Mouse (Mus musculus): ENCODE data around the gene Gm17571. TPM values are rescaled to one million over a fixed set of nuclear protein-coding genes. Genes with fewer than 3 reads are reported as not detected.

Gm17571 gene
- polyA plus RNA-seq, 2 experiments: not detected

DNA sequence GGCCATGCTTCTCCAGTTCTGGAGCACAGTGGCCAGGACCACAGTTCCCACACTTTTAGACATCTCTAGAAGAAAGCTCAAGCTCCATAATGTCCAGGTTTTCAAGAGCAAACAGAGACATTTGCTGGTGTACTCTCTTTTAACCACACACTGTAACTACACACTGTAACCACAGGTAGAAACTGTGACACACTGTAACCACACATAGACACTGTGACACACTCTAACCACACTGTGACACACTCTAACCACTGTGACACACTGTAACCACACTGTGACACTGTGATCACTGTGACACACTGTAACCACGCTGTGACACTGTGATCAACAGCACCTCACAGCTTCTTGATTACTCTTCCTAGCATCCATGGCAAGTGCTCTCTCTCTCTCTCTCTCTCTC, 317 bp downstream of the Gm17571 start:
- Histone ChIP-seq H3K9me3 (ENCODE audit: control insufficient read depth, low read length) (no peaks in the 10 kb centered on the region), H3K27me3 (ENCODE audit: control insufficient read depth, insufficient read depth, low read length) (no peaks in the 10 kb centered on the region), H3K4me1 (replicated peaks; ENCODE audit: control insufficient read depth in 2 of 2, insufficient read depth in 2 of 2, low read length in 1 of 2) (peaks cover 0 to 5% of the 10 kb centered on the region in 2 experiments; a peak in 2 of 4 replicates), H3K27ac (no peak overlapping the region), H3K9ac (replicated peaks) (no peak overlapping the region), H3K36me3 (replicated peaks; ENCODE audit: control insufficient read depth, insufficient read depth, low read depth) (no peaks in the 10 kb centered on the region), H3K4me2 (ENCODE audit: low read depth) (no peak overlapping the region), H3K4me3 (ENCODE audit: insufficient read depth in 1 of 2, low read depth in 2 of 2, low read length in 2 of 2) (no peak overlapping the region)
- TF ChIP-seq CTCF (IDR thresholded peaks at IDR 0.05; ENCODE audit: low read depth) (no peak), EP300 (IDR thresholded peaks at IDR 0.05; ENCODE audit: low read depth) (no peak)
- no peak for ATAC-seq (ENCODE audit: insufficient read depth)
- WGBS (ENCODE audit: insufficient replicate concordance): 45% methylated on average over 1 of the region's 1 CpGs
- no peak for DNase-seq (ENCODE audit: low read depth in 3 of 3, low spot score in 3 of 3)

DNA sequence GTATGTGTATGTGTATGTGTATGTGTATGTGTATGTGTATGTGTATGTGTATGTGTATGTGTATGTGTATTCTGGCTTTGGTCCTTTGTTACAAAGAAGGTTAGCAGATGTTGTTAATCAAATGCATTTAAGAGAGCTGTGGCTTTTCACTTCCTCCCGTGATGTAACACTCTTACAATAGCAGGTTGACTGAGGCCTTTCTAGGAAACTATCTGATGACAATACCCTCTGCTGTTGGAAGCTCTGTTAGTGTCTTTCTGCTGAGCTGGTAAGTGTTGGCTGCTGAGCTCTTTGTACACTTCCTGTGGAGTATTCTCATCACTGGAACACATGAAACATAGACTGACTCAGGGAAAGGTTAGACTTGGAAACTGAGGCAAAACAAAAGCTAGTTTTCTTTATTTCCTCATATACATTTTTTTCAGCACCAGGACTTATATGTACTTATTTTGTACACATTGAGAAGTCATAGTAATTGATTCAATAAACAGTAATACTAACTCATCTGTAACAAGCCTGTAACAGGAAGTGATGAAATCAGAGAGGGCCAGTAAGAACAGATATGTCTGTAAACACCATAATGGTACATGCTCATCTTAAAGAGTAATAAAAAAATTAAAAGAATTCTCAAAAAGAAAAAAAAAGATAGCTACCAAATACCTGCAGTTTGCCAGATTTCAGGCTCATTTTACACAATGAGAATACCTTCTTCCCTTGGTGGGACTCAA, 2.9 kb downstream of the Gm17571 start:
- Histone ChIP-seq H3K9me3 (ENCODE audit: control insufficient read depth, low read length) (no peaks in the 10 kb centered on the region), H3K27ac (no peak overlapping the region), H3K4me1 (replicated peaks; ENCODE audit: control insufficient read depth in 2 of 2, insufficient read depth in 2 of 2, low read length in 1 of 2) (peaks cover 0 to 5% of the 10 kb centered on the region in 2 experiments; a peak in 2 of 4 replicates), H3K4me3 (ENCODE audit: insufficient read depth in 1 of 2, low read depth in 2 of 2, low read length in 2 of 2) (no peak overlapping the region), H3K9ac (replicated peaks) (no peak overlapping the region), H3K27me3 (ENCODE audit: control insufficient read depth, insufficient read depth, low read length) (no peaks in the 10 kb centered on the region), H3K36me3 (replicated peaks; ENCODE audit: control insufficient read depth, insufficient read depth, low read depth) (no peaks in the 10 kb centered on the region), H3K4me2 (ENCODE audit: low read depth) (no peak overlapping the region)
- DNase-seq (ENCODE audit: low read depth in 3 of 3, low spot score in 3 of 3) (no peak), ATAC-seq (ENCODE audit: insufficient read depth) (no peak)
- no peak for TF ChIP-seq CTCF (IDR thresholded peaks at IDR 0.05; ENCODE audit: low read depth)
- no peak for TF ChIP-seq EP300 (IDR thresholded peaks at IDR 0.05; ENCODE audit: low read depth)
- 27% methylated on average over 1 of the region's 1 CpGs for WGBS (ENCODE audit: insufficient replicate concordance)

DNA sequence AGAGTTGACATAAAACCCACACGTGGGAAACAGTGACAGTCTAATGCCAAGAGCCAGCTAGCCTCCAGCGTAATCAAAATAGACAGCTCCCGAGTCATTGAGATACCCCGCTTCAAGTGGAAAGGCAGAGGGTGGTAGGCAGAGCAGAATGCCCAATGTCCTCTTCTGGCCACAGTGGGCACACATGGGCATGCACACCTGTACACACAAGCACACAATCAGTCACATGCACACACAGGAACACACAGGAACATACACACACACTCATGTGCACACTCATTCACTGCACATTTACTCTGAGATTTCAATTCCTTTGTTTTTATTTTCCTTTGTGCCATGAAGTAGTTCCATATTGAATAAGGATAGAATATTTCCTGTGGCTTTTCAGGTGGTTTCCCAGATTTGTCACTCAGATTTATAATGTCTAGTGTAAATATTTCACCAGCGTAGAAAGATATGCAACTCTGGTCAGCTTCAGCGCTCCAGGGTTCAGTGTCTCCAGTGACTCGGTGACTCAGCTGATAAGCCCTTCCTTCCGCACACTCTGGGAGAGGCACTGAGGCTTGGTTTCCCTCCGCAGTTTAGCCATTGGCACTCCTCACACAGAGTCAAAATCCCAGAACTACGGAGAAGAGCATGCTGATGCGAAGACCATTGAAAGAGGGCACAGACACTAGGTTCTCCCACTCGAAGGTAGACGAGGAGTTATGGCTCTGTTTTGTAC, 4.4 kb downstream of the Gm17571 start:
- TF ChIP-seq CTCF (IDR thresholded peaks at IDR 0.05; ENCODE audit: low read depth): no peak
- TF ChIP-seq EP300 (IDR thresholded peaks at IDR 0.05; ENCODE audit: low read depth): no peak

DNA sequence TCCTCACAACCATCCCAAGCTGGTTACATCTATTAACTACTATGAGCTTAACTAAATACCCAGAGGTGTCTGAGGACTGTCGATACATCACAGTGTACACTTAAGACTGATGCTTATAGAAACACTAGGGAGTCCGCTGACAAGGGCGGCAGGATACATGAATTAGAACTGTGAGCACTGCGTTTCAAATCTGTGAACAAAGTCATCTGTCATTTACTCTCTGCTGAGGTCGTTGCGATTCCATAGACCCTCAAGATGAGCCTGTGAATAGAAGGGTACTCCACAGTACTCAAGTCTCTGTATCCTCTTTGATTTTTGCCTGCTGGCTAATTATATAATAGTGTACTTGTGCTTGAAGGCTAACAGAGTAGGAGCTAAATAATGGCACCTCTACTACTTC, 5.6 kb downstream of the Gm17571 start:
- Histone ChIP-seq H3K36me3 (replicated peaks; ENCODE audit: control insufficient read depth, insufficient read depth, low read depth) (no peaks in the 10 kb centered on the region), H3K4me1 (replicated peaks; ENCODE audit: control insufficient read depth in 2 of 2, insufficient read depth in 2 of 2, low read length in 1 of 2) (peaks cover 0 to 5% of the 10 kb centered on the region in 2 experiments; a peak in 2 of 4 replicates), H3K4me2 (ENCODE audit: low read depth) (no peak overlapping the region), H3K27me3 (ENCODE audit: control insufficient read depth, insufficient read depth, low read length) (no peaks in the 10 kb centered on the region), H3K27ac (no peak overlapping the region), H3K9ac (replicated peaks) (no peak overlapping the region), H3K4me3 (ENCODE audit: insufficient read depth in 1 of 2, low read depth in 2 of 2, low read length in 2 of 2) (no peak overlapping the region), H3K9me3 (ENCODE audit: control insufficient read depth, low read length) (no peaks in the 10 kb centered on the region)
- no peak for DNase-seq (ENCODE audit: low read depth in 3 of 3, low spot score in 3 of 3)
- TF ChIP-seq CTCF (IDR thresholded peaks at IDR 0.05; ENCODE audit: low read depth) (no peak), EP300 (IDR thresholded peaks at IDR 0.05; ENCODE audit: low read depth) (no peak)
- ATAC-seq (ENCODE audit: insufficient read depth): no peak
- 73% methylated on average over 6 of the region's 6 CpGs for WGBS (ENCODE audit: insufficient replicate concordance)

More for the DNA sequence above, 4.4 kb downstream of the Gm17571 start:
- no peak for DNase-seq (ENCODE audit: low read depth in 3 of 3, low spot score in 3 of 3)
- Histone ChIP-seq H3K4me3 (ENCODE audit: insufficient read depth in 1 of 2, low read depth in 2 of 2, low read length in 2 of 2) (no peak overlapping the region), H3K27ac (no peak overlapping the region), H3K4me1 (replicated peaks; ENCODE audit: control insufficient read depth in 2 of 2, insufficient read depth in 2 of 2, low read length in 1 of 2) (peaks cover 0 to 5% of the 10 kb centered on the region in 2 experiments; a peak in 2 of 4 replicates), H3K27me3 (ENCODE audit: control insufficient read depth, insufficient read depth, low read length) (no peaks in the 10 kb centered on the region), H3K9me3 (ENCODE audit: control insufficient read depth, low read length) (no peaks in the 10 kb centered on the region), H3K4me2 (ENCODE audit: low read depth) (no peak overlapping the region), H3K9ac (replicated peaks) (no peak overlapping the region), H3K36me3 (replicated peaks; ENCODE audit: control insufficient read depth, insufficient read depth, low read depth) (no peaks in the 10 kb centered on the region)
- ATAC-seq (ENCODE audit: insufficient read depth): no peak
- 25% methylated on average over 13 of the region's 13 CpGs for WGBS (ENCODE audit: insufficient replicate concordance)

DNA sequence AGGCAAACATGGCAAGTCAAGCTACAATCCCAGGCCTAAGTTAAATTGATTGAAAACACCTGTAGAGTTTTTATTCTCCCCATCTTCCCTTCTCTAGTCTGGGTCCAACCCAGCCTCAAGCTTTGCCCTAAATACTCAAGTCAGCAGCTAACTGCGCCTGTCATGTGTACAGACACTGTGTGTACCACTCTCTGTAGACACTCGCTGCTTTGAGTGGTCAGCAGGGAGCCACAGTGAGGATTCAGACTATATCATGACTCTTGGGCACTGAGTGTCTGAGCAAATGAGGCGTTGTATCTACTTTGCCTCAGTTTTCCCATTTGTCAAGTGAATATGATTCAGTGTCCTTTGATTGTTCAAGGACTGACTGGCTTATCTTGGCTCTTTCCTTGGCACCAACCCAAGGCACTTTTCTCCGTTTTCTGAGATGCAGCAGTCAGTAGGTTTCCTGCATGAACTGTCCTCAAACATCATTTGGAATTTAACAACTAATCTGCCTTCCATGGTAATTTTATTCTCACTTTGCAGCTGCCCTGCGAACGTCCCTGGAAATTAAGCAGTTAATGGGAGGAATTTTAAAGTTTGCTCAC, 13.0 kb downstream of the Gm17571 start:
- Histone ChIP-seq H3K4me3 (ENCODE audit: insufficient read depth in 1 of 2, low read depth in 2 of 2, low read length in 2 of 2) (no peak overlapping the region), H3K4me1 (replicated peaks; ENCODE audit: control insufficient read depth in 2 of 2, insufficient read depth in 2 of 2, low read length in 1 of 2) (peaks cover 0 to 7% of the 10 kb centered on the region in 2 experiments; a peak in 1 of 4 replicates), H3K36me3 (replicated peaks; ENCODE audit: control insufficient read depth, insufficient read depth, low read depth) (no peaks in the 10 kb centered on the region), H3K9ac (replicated peaks) (no peak overlapping the region), H3K4me2 (ENCODE audit: low read depth) (no peak overlapping the region), H3K27me3 (ENCODE audit: control insufficient read depth, insufficient read depth, low read length) (no peaks in the 10 kb centered on the region), H3K9me3 (ENCODE audit: control insufficient read depth, low read length) (no peaks in the 10 kb centered on the region), H3K27ac (no peak overlapping the region)
- TF ChIP-seq CTCF (IDR thresholded peaks at IDR 0.05; ENCODE audit: low read depth): no peak
- no peak for TF ChIP-seq EP300 (IDR thresholded peaks at IDR 0.05; ENCODE audit: low read depth)
- DNase-seq (ENCODE audit: low read depth in 3 of 3, low spot score in 3 of 3) (no peak), ATAC-seq (ENCODE audit: insufficient read depth) (no peak)
- 56% methylated on average over 6 of the region's 6 CpGs for WGBS (ENCODE audit: insufficient replicate concordance)
